Mouse (Mus musculus): ENCODE results near the gene Rprd1b. TPM values are rescaled to one million over a fixed set of nuclear protein-coding genes. Genes with fewer than 3 reads are reported as not detected.

Gene Rprd1b
- polyA plus RNA-seq, 1 experiment from 2014 or later: 39.3 TPM

DNA sequence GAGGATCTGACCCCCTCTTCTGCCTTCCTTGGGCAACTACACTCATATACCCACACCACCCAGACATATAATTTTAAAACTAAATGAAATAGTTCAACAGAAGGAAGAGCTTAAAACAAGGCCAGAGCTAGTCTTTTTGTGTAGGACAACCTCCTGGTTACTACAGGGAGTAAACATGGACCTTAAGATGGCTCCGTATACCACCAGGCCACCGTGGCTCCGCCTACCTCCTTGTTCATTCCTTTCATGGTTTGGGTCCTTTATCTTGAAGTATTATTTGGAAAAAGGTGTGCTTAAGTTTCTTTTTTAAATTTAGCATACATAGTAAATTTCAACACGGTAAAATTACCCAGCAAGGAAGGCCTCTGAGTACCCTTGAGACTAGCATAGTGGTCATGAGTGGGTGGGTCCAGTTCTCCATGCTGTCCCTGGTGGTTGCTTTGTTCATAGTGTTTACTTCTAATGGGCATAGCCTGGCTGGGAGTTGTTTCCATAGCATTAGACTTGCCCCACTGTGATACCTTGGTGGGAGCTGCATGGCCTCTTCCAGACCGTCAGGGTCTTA lies 39.0 kb downstream of the Rprd1b start:
- WGBS: 92% methylated on average over 5 of the region's 5 CpGs

DNA sequence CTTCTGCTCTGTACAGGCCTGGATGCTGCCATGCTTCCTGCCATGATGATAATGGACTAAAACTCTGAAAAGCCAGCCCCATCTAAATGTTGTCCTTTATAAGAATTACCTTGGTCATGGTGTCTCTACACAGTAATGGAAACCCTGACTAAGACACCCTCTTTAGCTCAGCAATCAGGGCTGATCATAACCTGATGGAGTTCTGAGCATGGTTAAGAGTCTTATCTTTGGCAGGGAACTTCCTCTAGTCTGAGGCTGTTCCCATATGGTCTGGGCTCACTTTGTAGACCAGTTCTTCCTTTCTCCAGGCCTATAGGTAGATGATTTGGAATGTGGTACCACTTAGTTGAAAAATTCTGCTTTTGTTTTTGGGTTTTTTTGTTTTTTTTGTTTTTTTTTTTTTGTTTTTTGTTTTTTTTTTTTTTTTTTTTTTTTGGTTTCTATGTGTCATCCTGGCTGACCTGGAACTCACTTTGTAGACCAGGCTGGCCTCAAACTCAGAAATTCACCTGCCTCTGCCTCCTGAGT lies 40.2 kb downstream of the Rprd1b start:
- H3K9me3 ChIP-seq: no peaks in the 10 kb centered on the region
- H3K36me3 ChIP-seq: peaks cover 47% of the 10 kb centered on the region
- H3K27ac ChIP-seq: no peak overlapping the region
- peaks cover 8% of the 10 kb centered on the region for H3K4me1 ChIP-seq
- H3K9ac ChIP-seq: no peak overlapping the region
- H3K27me3 ChIP-seq: no peaks in the 10 kb centered on the region
- H3K4me3 ChIP-seq: no peak overlapping the region
- ATAC-seq (ENCODE audit: insufficient number of reproducible peaks, low FRiP score, low TSS enrichment, low read depth): no peak
- H3K4me2 ChIP-seq: no peak overlapping the region

More for the DNA sequence above, 39.0 kb downstream of the Rprd1b start:
- Histone ChIP-seq H3K9me3 (no peaks in the 10 kb centered on the region), H3K27me3 (no peaks in the 10 kb centered on the region), H3K36me3 (peaks cover 37% of the 10 kb centered on the region), H3K27ac (no peak overlapping the region), H3K9ac (no peak overlapping the region), H3K4me1 (peaks cover 8% of the 10 kb centered on the region), H3K4me2 (no peak overlapping the region), H3K4me3 (no peak overlapping the region)
- ATAC-seq (ENCODE audit: insufficient number of reproducible peaks, low FRiP score, low TSS enrichment, low read depth): no peak

DNA sequence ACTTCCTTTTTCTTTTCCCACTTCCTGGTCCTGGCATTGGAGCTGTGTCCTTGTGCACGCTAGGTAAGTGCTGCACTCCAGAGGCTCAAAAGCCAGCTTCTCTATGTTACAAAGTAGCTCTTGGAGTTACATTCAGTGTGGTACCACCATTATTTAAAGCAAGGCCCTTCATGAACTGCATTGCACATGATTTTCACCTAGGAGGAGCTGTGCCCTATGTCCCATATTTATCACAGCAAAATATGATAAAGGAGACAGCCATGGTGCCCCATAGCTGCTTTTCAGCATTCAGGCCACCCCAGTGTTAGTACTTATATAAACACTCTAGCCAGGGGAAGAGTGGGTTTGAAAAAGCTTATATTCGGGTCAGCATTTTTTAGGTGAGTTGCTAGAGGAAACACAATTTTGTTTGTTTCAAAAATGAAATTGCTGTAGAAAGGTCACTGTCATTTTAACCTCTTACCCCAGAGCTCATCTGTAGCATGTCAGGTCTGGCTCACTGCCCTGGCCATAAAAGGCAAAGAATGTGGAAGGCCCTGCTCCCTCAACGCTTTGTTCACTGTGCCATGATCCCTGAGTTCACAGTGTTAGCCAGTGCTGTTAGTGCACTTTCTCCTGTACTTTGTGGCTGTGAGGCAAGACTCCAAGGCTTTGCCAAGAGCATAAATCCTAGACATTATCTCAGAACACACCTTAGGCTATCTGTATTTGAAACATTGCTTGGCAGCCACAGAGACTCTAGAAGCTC lies 42.8 kb downstream of the Rprd1b start:
- no peak for ATAC-seq (ENCODE audit: insufficient number of reproducible peaks, low FRiP score, low TSS enrichment, low read depth)
- no peak overlapping the region for H3K27ac ChIP-seq
- WGBS: 77% methylated on average over 3 of the region's 3 CpGs
- H3K9ac ChIP-seq: no peak overlapping the region
- H3K4me2 ChIP-seq: no peak overlapping the region
- H3K36me3 ChIP-seq: peaks cover 66% of the 10 kb centered on the region
- no peaks in the 10 kb centered on the region for H3K4me1 ChIP-seq
- no peaks in the 10 kb centered on the region for H3K9me3 ChIP-seq
- H3K4me3 ChIP-seq: no peak overlapping the region
- no peaks in the 10 kb centered on the region for H3K27me3 ChIP-seq

DNA sequence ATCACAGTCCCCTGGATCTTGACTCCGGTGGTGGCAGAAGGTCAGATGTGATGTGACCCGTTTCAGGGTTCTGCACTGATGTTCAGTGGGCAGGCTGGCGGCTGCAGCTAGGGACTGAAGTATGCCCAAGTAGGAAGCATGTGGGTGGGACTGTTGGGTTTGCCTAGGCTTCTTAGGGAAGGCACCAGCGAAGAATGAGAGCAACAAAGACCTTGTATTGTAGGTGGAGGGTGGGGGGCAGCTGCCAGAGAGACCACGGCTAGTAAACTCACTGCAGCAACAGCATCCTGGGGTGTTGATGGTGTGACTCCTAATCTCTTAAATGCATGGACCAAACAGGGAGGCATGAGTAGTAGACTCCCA lies 43.3 kb downstream of the Rprd1b start:
- ATAC-seq (ENCODE audit: insufficient number of reproducible peaks, low FRiP score, low TSS enrichment, low read depth): no peak
- Histone ChIP-seq H3K9ac (no peak overlapping the region), H3K9me3 (no peaks in the 10 kb centered on the region), H3K4me3 (no peak overlapping the region), H3K4me1 (no peaks in the 10 kb centered on the region), H3K4me2 (no peak overlapping the region), H3K27me3 (no peaks in the 10 kb centered on the region), H3K36me3 (peaks cover 69% of the 10 kb centered on the region), H3K27ac (no peak overlapping the region)
- 87% methylated on average over 5 of the region's 5 CpGs for WGBS

DNA sequence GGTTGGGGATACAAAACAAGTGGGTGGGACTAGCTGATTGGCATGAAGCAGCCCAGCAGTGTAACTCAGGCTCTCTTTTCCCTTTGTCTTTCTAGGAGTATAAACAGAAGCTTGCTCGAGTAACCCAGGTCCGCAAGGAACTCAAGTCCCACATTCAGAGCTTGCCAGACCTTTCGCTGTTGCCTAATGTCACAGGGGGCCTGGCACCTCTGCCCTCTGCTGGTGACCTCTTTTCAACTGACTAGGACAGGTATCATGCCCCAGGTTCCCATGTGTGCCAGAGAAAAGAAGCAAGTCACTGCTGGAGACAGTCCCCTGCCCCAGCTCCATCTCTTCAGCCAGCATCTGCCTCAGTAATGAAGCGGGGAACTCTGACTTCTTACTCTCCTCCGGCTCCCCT lies 46.5 kb downstream of the Rprd1b start:
- H3K9me3 ChIP-seq: no peaks in the 10 kb centered on the region
- ATAC-seq (ENCODE audit: insufficient number of reproducible peaks, low FRiP score, low TSS enrichment, low read depth): no peak
- H3K4me3 ChIP-seq: no peak overlapping the region
- H3K27me3 ChIP-seq: no peaks in the 10 kb centered on the region
- H3K4me2 ChIP-seq: no peak overlapping the region
- WGBS: 96% methylated on average over 5 of the region's 5 CpGs
- H3K27ac ChIP-seq: no peak overlapping the region
- H3K4me1 ChIP-seq: no peaks in the 10 kb centered on the region
- H3K9ac ChIP-seq: no peak overlapping the region
- H3K36me3 ChIP-seq: peaks cover 73% of the 10 kb centered on the region

DNA sequence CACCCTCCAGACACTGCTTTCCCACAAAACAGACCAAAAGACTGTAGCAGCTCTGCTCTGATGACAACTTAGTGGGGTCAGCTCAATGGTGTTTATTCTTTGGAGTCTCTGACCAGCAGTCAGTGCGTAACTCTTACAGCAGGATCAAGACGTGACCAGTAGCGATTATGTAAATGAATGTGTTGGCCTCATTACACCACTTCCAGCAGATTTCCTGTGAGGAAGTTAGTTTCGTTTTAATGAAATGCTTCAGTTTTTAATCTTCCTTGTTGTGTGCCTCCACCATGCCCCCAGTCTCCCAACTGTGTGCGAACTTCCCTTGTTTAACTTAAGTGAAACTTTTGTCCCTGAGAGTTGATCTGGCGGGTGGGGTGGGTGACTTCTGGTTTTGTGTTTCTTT lies 48.4 kb downstream of the Rprd1b start:
- Histone ChIP-seq H3K4me2 (no peak overlapping the region), H3K4me3 (no peak overlapping the region), H3K9me3 (no peaks in the 10 kb centered on the region), H3K27me3 (no peaks in the 10 kb centered on the region), H3K9ac (no peak overlapping the region), H3K4me1 (no peaks in the 10 kb centered on the region), H3K27ac (no peak overlapping the region), H3K36me3 (peaks cover 56% of the 10 kb centered on the region)
- WGBS: 89% methylated on average over 6 of the region's 6 CpGs
- no peak for ATAC-seq (ENCODE audit: insufficient number of reproducible peaks, low FRiP score, low TSS enrichment, low read depth)

DNA sequence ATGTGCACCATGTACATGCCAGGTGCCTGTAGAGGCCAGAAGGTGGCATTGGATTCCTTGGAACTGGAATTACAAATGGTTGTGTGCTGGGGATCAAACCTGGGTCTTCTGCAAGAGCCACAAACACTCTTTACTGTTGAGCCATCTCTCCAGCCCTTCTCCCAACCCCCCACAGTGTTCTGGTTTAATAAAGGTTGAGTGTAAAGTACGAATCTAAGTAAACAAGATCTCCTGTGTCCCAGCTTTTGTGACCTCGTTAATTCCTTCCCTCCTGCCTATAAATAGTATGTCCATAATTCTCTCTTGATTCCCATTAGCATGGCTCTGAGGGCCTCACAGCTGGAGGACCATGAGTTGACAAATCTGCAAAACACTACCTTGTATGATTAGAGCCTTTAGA lies 49.7 kb downstream of the Rprd1b start:
- no peak for ATAC-seq (ENCODE audit: insufficient number of reproducible peaks, low FRiP score, low TSS enrichment, low read depth)
- H3K36me3 ChIP-seq: peaks cover 43% of the 10 kb centered on the region
- 50% methylated on average over 2 of the region's 2 CpGs for WGBS
- no peak overlapping the region for H3K4me2 ChIP-seq
- H3K4me3 ChIP-seq: no peak overlapping the region
- H3K9me3 ChIP-seq: no peaks in the 10 kb centered on the region
- H3K9ac ChIP-seq: no peak overlapping the region
- H3K4me1 ChIP-seq: no peaks in the 10 kb centered on the region
- no peaks in the 10 kb centered on the region for H3K27me3 ChIP-seq
- no peak overlapping the region for H3K27ac ChIP-seq

DNA sequence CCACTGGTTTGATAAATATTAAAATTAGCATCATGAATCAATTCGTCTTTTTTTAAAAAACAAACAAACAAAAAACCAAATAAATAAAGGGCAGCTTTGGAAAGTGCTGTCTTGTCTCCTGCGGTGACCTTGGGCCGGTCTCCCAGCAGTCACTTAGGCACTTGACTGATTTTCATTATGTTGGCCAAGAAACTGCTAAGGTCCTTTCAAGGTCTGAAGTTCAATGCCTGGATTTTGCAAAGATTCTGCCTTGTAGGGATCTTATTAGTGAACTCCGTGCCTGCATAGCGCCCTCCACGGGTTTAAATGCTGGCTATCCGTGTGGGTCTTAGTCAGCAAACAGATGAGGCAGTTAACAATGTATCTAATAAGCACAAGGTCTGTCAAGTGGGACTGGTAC lies 50.7 kb downstream of the Rprd1b start:
- Histone ChIP-seq H3K27me3 (no peaks in the 10 kb centered on the region), H3K27ac (no peak overlapping the region), H3K9me3 (no peaks in the 10 kb centered on the region), H3K4me1 (no peaks in the 10 kb centered on the region), H3K36me3 (peaks cover 35% of the 10 kb centered on the region), H3K9ac (no peak overlapping the region), H3K4me3 (no peak overlapping the region), H3K4me2 (no peak overlapping the region)
- WGBS: 89% methylated on average over 7 of the region's 7 CpGs
- ATAC-seq (ENCODE audit: insufficient number of reproducible peaks, low FRiP score, low TSS enrichment, low read depth): no peak

DNA sequence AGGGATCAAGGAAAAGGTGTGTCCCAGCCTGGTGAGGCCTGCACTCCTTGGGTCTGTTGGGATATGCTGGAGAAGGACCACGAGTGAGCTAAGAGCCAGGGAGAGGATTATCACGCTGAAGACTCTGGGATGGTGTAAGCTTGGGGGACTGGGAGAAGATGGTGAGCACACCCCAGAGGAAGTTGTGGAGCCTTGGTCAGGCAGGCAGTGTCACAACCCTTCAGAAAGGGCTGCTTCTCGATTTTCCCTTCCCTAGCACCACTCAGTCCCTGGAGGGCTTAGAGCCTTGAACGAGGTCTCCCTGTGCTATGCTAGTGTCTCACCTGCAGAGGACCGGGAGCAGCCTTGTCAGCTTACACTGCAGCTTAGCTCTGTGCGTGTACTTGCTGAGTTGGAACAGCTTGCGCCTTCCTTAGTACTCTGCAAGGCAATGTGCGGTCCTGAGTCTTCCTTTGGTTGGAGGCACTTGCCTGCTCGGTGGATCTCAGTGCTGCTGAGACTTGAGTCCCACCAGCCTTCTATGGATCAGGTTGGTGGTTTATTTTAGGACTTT lies 51.6 kb downstream of the Rprd1b start:
- no peak for ATAC-seq (ENCODE audit: insufficient number of reproducible peaks, low FRiP score, low TSS enrichment, low read depth)
- Histone ChIP-seq H3K4me1 (no peaks in the 10 kb centered on the region), H3K4me2 (no peak overlapping the region), H3K4me3 (no peak overlapping the region), H3K9me3 (no peaks in the 10 kb centered on the region), H3K27me3 (no peaks in the 10 kb centered on the region), H3K27ac (no peak overlapping the region), H3K36me3 (peaks cover 29% of the 10 kb centered on the region), H3K9ac (no peak overlapping the region)
- 58% methylated on average over 9 of the region's 9 CpGs for WGBS

DNA sequence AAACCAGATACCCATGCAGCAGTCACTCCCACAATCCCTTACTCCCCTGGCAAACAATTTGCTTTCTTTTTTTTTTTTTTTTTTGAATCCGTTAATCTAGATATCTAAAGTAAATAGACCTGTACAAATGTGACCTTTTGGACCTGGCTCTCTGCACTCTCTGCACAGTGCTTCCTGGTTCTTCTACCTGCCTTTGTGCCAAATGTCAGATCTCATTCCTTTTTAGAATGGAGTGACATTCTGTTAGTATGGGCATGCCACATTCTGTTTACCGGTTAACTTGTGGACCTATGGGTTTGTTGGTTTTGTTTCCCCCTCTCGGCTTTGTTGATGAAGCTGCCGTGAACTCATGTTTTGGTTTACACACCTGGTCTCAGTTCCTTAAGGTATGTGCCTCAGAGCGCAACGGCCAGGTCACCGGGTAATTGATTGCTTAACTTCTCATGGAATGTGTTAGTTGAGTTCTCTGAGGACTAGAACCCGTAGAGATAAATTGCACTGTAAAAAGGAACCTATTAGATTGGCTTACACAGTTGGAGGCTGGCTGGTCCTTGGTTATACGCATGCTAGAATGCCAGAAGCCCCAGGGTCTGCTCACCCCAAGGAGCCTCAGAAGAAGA lies 52.4 kb downstream of the Rprd1b start:
- Histone ChIP-seq H3K9me3 (no peaks in the 10 kb centered on the region), H3K4me2 (no peak overlapping the region), H3K36me3 (peaks cover 21% of the 10 kb centered on the region), H3K27me3 (no peaks in the 10 kb centered on the region), H3K9ac (no peak overlapping the region), H3K4me3 (no peak overlapping the region), H3K27ac (no peak overlapping the region), H3K4me1 (no peaks in the 10 kb centered on the region)
- ATAC-seq (ENCODE audit: insufficient number of reproducible peaks, low FRiP score, low TSS enrichment, low read depth): no peak
- WGBS: 80% methylated on average over 9 of the region's 9 CpGs

DNA sequence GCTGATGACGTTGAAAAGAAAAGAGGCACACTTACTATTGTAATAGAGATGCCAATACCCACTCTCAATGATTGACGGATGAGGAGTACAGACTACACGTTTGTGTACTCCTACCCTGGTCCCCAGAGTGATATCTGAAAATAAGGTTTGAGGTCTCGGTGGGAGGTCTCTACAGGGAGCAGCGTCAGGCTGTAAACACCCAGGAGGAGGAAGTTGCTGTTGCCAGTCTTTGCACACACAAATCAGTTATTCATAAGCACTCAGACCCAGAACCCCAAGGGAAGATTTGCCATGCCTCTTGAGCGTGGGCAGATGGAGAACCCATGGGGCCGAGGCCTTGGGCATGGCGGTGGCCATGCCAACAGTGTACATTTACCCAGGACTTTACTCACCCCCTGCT lies 56.2 kb downstream of the Rprd1b start:
- H3K27ac ChIP-seq: no peak overlapping the region
- H3K4me3 ChIP-seq: no peak overlapping the region
- H3K27me3 ChIP-seq: no peaks in the 10 kb centered on the region
- H3K4me2 ChIP-seq: no peak overlapping the region
- no peaks in the 10 kb centered on the region for H3K9me3 ChIP-seq
- WGBS: 65% methylated on average over 8 of the region's 8 CpGs
- no peak overlapping the region for H3K9ac ChIP-seq
- H3K36me3 ChIP-seq: no peaks in the 10 kb centered on the region
- H3K4me1 ChIP-seq: no peaks in the 10 kb centered on the region
- ATAC-seq (ENCODE audit: insufficient number of reproducible peaks, low FRiP score, low TSS enrichment, low read depth): no peak

DNA sequence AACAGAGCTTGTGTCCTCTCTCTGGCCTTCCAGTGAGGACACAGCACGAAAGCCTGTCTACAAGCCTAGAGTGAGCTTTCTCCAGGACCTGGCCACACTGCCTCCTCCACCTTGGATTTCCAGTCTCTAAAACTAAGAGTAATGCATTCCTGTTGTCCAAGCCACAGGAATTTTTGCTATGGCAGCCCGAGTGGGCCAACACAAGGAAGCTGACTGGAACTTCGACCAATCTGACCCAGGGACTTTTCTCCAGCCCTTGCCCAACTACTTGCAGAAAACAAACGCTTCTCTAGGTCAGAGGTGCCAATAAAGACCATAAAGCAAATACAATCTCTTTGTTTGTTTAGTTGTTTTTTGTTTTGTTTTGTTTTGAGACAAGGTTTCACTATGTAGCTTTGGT lies 61.8 kb downstream of the Rprd1b start:
- Histone ChIP-seq H3K27me3 (no peaks in the 10 kb centered on the region), H3K9ac (no peak overlapping the region), H3K9me3 (no peaks in the 10 kb centered on the region), H3K4me1 (peaks cover 15% of the 10 kb centered on the region; the same call in 1 of the 2 replicates), H3K4me3 (no peak overlapping the region), H3K36me3 (no peaks in the 10 kb centered on the region), H3K4me2 (no peak overlapping the region), H3K27ac (no peak overlapping the region)
- ATAC-seq (ENCODE audit: insufficient number of reproducible peaks, low FRiP score, low TSS enrichment, low read depth): no peak
- 80% methylated on average over 4 of the region's 4 CpGs for WGBS

Measured in limb, embryonic 15.5 days (tissue).